In the genomic region with DNA sequence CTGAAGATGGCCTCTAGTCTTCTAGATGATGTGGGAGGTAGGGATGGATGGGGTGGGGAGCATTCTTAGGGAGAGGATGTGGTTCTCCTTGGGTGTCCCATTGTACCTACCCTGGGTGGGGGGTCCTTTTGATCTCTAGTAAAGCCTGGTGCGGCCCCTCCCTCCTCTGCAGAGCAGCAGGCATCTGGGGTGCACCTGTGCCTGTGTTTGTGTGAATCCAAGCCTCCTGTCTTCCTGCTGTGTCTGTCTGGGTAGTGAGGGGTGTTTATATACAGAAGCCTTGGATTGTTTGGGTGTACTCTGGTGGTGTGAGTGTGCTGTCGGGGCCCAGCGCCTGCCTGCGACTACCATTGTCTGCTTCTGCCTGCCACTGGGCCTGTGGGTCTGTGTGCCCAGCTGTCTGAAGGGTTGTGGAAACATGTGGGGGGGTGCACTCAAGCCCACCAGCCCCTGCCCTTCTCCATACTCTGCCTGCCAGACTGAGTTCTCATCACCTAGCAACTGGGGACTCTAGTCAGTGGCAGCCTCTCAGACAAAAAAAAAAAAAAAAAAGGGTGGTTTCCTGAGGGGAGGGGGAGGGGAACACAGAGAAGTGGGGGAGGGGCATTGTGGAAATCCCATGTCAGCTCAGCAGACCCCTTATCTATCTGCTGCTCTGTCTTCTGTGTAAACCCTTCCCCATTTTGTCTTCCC, we compare ENCODE assay signal across 10 mouse cellular contexts. TPM values are rescaled to one million over a fixed set of nuclear protein-coding genes. Genes with fewer than 3 reads are reported as not detected.
DNase-seq lines count a peak whose midpoint lies in the region; ATAC-seq and TF ChIP-seq lines count a peak whose summit lies in the region.
"Had no signal": no experiment of that assay in that cellular context is flagged by ENCODE, and none has a peak within 500 bp of the region (broad histone marks: within the 10 kb centered on the region; RNA-seq: fewer than 3 reads in every experiment).

No protein-coding gene starts in this region.

- H3K27me3 ChIP-seq in liver, embryonic 12.5 days (replicated peaks) = peaks cover 59% of the 10 kb centered on the region
- peaks cover 7% of the 10 kb centered on the region; the same call in 1 of the 2 replicates for H3K27me3 ChIP-seq in liver, embryonic 11.5 days (replicated peaks; ENCODE audit: control insufficient read depth, insufficient read depth, low read length)
- no peaks in the 10 kb centered on the region for H3K27me3 ChIP-seq in embryonic facial prominence, embryonic 11.5 days (ENCODE audit: control insufficient read depth, insufficient read depth, low read length)
- H3K27me3 ChIP-seq in hindbrain, postnatal 0 days (ENCODE audit: insufficient read depth, low read length) = no peaks in the 10 kb centered on the region
- H3K27me3 ChIP-seq: Patski had no signal

- peak; percentile 30; the same call in 1 of the 2 replicates for ATAC-seq in liver, embryonic 12.5 days
- ATAC-seq in liver, embryonic 11.5 days (replicated peaks; ENCODE audit: low FRiP score) = no peak
- peak; percentile 57 for ATAC-seq in embryonic facial prominence, embryonic 11.5 days (replicated peaks; ENCODE audit: insufficient number of reproducible peaks, low FRiP score, low TSS enrichment, low read depth)
- ATAC-seq in hindbrain, postnatal 0 days = peak; percentile 57
- ATAC-seq: Patski had no signal

- WGBS in liver, embryonic 12.5 days (ENCODE audit: insufficient replicate concordance) = 54% methylated on average over 4 of the region's 4 CpGs
- 45% methylated on average over 4 of the region's 4 CpGs for WGBS in liver, embryonic 11.5 days
- 26% methylated on average over 4 of the region's 4 CpGs for WGBS in embryonic facial prominence, embryonic 11.5 days
- WGBS in hindbrain, postnatal 0 days = 10% methylated on average over 4 of the region's 4 CpGs

- H3K4me2 ChIP-seq in liver, embryonic 12.5 days = no peak overlapping the region
- H3K4me2 ChIP-seq in liver, embryonic 11.5 days = no peak overlapping the region
- H3K4me2 ChIP-seq in embryonic facial prominence, embryonic 11.5 days (ENCODE audit: low read depth, low read length) = no peak overlapping the region
- no peak overlapping the region for H3K4me2 ChIP-seq in hindbrain, postnatal 0 days (ENCODE audit: low read depth, low read length)

- intact Hi-C loops in left cerebral cortex, postnatal 14 days (cut with DNase I) = loop anchor here (5.0 to 10.0 kb wide), 4 partner anchors 34 to 424 kb away; a partner anchor contains a TSS

- no peak overlapping the region for H3K4me3 ChIP-seq in liver, embryonic 12.5 days
- H3K4me3 ChIP-seq in liver, embryonic 11.5 days (ENCODE audit: low read depth, low read length) = no peak overlapping the region
- no peak overlapping the region for H3K4me3 ChIP-seq in embryonic facial prominence, embryonic 11.5 days (ENCODE audit: low read depth, low read length)
- H3K4me3 ChIP-seq in hindbrain, postnatal 0 days (ENCODE audit: low read length) = no peak overlapping the region

- no peaks in the 10 kb centered on the region for H3K36me3 ChIP-seq in liver, embryonic 12.5 days
- no peaks in the 10 kb centered on the region for H3K36me3 ChIP-seq in liver, embryonic 11.5 days (ENCODE audit: control insufficient read depth, insufficient read depth, low read length)
- H3K36me3 ChIP-seq in embryonic facial prominence, embryonic 11.5 days (replicated peaks; ENCODE audit: control insufficient read depth, insufficient read depth, low read depth, low read length) = no peaks in the 10 kb centered on the region
- H3K36me3 ChIP-seq in hindbrain, postnatal 0 days (ENCODE audit: insufficient read depth, low read length) = no peaks in the 10 kb centered on the region

- TF ChIP-seq CTCF in hindbrain, postnatal 0 days (IDR thresholded peaks at IDR 0.05; ENCODE audit: low read depth) = no peak

- H3K9me3 ChIP-seq in liver, embryonic 12.5 days (replicated peaks) = no peaks in the 10 kb centered on the region
- no peaks in the 10 kb centered on the region for H3K9me3 ChIP-seq in liver, embryonic 11.5 days (ENCODE audit: control insufficient read depth, low read length)
- no peaks in the 10 kb centered on the region for H3K9me3 ChIP-seq in embryonic facial prominence, embryonic 11.5 days (replicated peaks; ENCODE audit: control insufficient read depth, low read length)
- H3K9me3 ChIP-seq in hindbrain, postnatal 0 days (ENCODE audit: low read length) = no peaks in the 10 kb centered on the region

- no peak for DNase-seq in liver, embryonic 11.5 days (ENCODE audit: low spot score)
- DNase-seq in embryonic facial prominence, embryonic 11.5 days (ENCODE audit: low spot score) = peak; percentile 21
- DNase-seq in hindbrain, postnatal 0 days (ENCODE audit: low spot score) = peak; percentile 51
- DNase-seq in thymus, postnatal 10 days (ENCODE audit: low spot score in 2 of 2) = peak; percentile 44 to 67
- DNase-seq in B cell, adult 2 months = no peak
- DNase-seq in adrenal gland, postnatal 25 days = no peak
- DNase-seq in left cerebral cortex, postnatal 14 days (ENCODE audit: low spot score in 2 of 2) = no peak
- DNase-seq: kidney, postnatal 36 days had no signal

- no peak overlapping the region for H3K9ac ChIP-seq in liver, embryonic 12.5 days
- H3K9ac ChIP-seq in liver, embryonic 11.5 days (ENCODE audit: low read depth, low read length) = no peak overlapping the region
- H3K9ac ChIP-seq in embryonic facial prominence, embryonic 11.5 days (replicated peaks; ENCODE audit: low read length) = no peak overlapping the region
- no peak overlapping the region for H3K9ac ChIP-seq in hindbrain, postnatal 0 days (replicated peaks; ENCODE audit: low read length)

- H3K4me1 ChIP-seq in liver, embryonic 12.5 days = no peaks in the 10 kb centered on the region
- H3K4me1 ChIP-seq in liver, embryonic 11.5 days (replicated peaks; ENCODE audit: control insufficient read depth, insufficient read depth, low read length) = no peaks in the 10 kb centered on the region
- peaks cover 2% of the 10 kb centered on the region; the same call in 1 of the 2 replicates for H3K4me1 ChIP-seq in embryonic facial prominence, embryonic 11.5 days (ENCODE audit: control insufficient read depth, insufficient read depth, low read length)
- peaks cover 35% of the 10 kb centered on the region for H3K4me1 ChIP-seq in hindbrain, postnatal 0 days (ENCODE audit: insufficient read depth, low read length)

- H3K27ac ChIP-seq in liver, embryonic 12.5 days = no peak overlapping the region
- no peak overlapping the region for H3K27ac ChIP-seq in liver, embryonic 11.5 days (ENCODE audit: low read depth, low read length)
- no peak overlapping the region for H3K27ac ChIP-seq in embryonic facial prominence, embryonic 11.5 days (replicated peaks; ENCODE audit: low read depth, low read length)
- peak overlapping the region; percentile 36; the same call in 1 of the 2 replicates for H3K27ac ChIP-seq in hindbrain, postnatal 0 days

RNA-seq across cellular contexts. Expression of a gene that starts 36.1 kb away (rescaled TPM):
- polyA plus RNA-seq in liver, embryonic 12.5 days (2016; fragmentation: Nextera tagmentation; extraction: Ambion mirVana) = 52.7 and 53.9 TPM in 2 replicates
- polyA plus RNA-seq in liver, embryonic 11.5 days (2014; fragmentation: Nextera tagmentation; extraction: Ambion mirVana) = 55.1 and 56.7 TPM in 2 replicates
- polyA plus RNA-seq in embryonic facial prominence, embryonic 11.5 days (2014; fragmentation: Nextera tagmentation; extraction: Ambion mirVana) = 41.0 and 45.0 TPM in 2 replicates
- total RNA-seq in hindbrain, postnatal 0 days (2014; rRNA removed) = 55.2 and 88.4 TPM in 2 replicates
- polyA plus RNA-seq in hindbrain, postnatal 0 days (2015; fragmentation: Nextera tagmentation; extraction: Ambion mirVana) = 49.4 and 56.0 TPM in 2 replicates
- total RNA-seq in adrenal gland, postnatal 25 days (2021) = 127 and 136 TPM in 2 replicates
- 10 to 100 TPM; 39.7 to 45.2 TPM for total RNA-seq in left cerebral cortex, postnatal 14 days (2021)

RNA-seq across cellular contexts. Expression of a gene that starts 39.5 kb away (rescaled TPM):
- 240 and 243 TPM in 2 replicates for polyA plus RNA-seq in liver, embryonic 12.5 days (2016; fragmentation: Nextera tagmentation; extraction: Ambion mirVana)
- 254 and 284 TPM in 2 replicates for polyA plus RNA-seq in liver, embryonic 11.5 days (2014; fragmentation: Nextera tagmentation; extraction: Ambion mirVana)
- 202 and 203 TPM in 2 replicates for polyA plus RNA-seq in embryonic facial prominence, embryonic 11.5 days (2014; fragmentation: Nextera tagmentation; extraction: Ambion mirVana)
- total RNA-seq in hindbrain, postnatal 0 days (2014; rRNA removed) = 35.3 and 37.0 TPM in 2 replicates
- polyA plus RNA-seq in hindbrain, postnatal 0 days (2015; fragmentation: Nextera tagmentation; extraction: Ambion mirVana) = 21.7 and 23.3 TPM in 2 replicates
- 48.6 and 50.9 TPM in 2 replicates for total RNA-seq in adrenal gland, postnatal 25 days (2021)
- 1 to 10 TPM; 3.6 to 3.8 TPM for total RNA-seq in left cerebral cortex, postnatal 14 days (2021)

Comparison
In these comparisons a context has a peak if more than half of its experiments do, and no peak if none do; other contexts are left out.
1. DNase-seq: peak in embryonic facial prominence, embryonic 11.5 days (single experiment), hindbrain, postnatal 0 days (single experiment) and thymus, postnatal 10 days (2 of 2); none in liver, embryonic 11.5 days (single experiment), B cell, adult 2 months (0 of 2), adrenal gland, postnatal 25 days (single experiment) and left cerebral cortex, postnatal 14 days (0 of 2).